Mouse (Mus musculus) G1E-ER4 (cell line): Measurements from ENCODE around the gene Tmem269. TPM values are rescaled to one million over a fixed set of nuclear protein-coding genes. Genes with fewer than 3 reads are reported as not detected.

Experiments used
- GATA1 ChIP-seq: IDR thresholded peaks from one replicate; pipeline ENCODE4 v1.8.0; 2012; ENCODE audit warnings: low read length, inconsistent platforms
- polyA plus RNA-seq: library from polyadenylated mRNA; stranded (reverse); fragments of >175 nt; gene quantifications from 2 replicates; pipeline ENCODE4 v1.2.3, GENCODE M21; 2012

The Tmem269 gene
- polyA plus RNA-seq = not detected in 2 replicates

DNA sequence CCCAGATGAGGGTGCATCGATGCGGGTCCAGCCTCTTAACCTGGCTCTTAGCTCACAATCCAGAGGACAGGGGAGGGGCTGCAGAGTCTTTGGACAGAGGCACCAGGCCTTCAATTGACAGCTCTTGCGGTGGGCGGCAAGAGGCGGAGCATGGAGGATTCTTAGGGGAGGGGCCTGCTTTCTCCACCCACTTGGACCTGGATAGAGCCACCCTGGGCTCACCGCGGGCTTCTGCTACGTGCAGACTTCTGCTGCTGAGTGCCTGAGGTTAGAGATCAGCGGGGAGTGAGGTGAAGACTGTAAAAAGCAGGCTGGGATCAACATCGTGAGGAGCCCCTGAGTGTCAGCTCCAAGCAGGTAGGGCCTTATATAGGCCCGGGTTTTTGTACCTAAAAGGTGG, at the start of gene Tmem269:
Gene Tmem269, minus strand, starts transcription at position 49 of the 400 bp plus-strand sequence.
- TF ChIP-seq GATA1 = no peak

DNA sequence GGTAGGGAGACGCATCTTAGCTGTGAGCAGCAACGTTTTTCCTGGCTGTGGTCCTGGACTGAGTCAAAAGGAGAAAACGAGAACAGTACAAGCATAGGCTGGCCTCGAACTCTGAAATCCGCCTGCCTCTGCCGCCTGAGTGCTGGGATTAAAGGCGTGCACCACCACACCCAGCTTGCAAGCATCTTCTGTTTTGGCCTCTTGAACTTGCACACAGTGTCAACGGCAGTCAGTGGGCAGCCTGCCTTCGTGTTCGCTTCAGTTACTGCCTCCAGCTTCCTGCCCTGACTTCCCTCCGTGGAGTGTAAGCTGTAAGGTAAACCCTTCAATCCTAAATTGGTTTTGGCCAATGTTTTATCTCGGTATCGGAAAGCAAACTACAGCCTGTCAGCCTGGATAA, 48.6 kb upstream of the Tmem269 start:
- TF ChIP-seq GATA1 = no peak

DNA sequence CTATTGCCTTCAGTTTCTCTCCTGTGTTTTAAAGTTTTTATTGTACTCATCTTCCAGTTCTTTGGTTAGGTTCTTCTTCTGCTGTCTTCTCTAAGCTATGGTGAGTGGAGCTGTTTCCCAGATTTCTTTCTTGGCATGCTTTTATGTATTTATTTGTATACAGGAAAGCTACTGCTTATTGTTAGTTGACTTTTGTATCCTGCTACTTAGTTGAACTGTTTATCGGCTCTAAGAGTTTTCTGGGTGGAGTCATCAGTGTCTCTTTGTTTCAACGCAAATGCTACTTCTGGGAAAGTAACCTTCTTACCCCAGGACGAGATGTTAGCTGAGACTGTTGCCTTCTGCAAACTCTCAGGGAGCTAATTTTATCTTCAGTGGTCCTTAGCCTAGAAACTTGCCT, 45.4 kb upstream of the Tmem269 start:
- no peak for TF ChIP-seq GATA1

DNA sequence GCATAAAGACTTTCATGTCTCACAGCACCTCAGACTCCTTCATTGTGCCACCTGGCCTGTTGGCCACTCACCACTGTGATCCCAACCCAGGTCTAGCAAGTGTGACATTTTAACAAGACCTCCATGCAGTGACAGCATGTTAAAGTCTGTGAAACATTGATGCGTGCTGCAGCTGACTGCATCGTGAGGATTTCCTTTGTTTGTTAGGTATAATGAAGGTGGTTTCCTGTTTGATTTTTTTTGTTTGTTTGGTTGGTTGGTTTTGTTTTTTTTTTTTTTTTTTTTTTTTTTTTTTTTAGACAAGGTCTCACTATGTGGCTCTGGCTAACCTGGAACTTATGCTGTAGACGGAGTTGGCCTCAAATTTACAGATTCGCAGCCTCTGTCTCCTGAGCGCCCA, 44.5 kb upstream of the Tmem269 start:
- no peak for TF ChIP-seq GATA1

DNA sequence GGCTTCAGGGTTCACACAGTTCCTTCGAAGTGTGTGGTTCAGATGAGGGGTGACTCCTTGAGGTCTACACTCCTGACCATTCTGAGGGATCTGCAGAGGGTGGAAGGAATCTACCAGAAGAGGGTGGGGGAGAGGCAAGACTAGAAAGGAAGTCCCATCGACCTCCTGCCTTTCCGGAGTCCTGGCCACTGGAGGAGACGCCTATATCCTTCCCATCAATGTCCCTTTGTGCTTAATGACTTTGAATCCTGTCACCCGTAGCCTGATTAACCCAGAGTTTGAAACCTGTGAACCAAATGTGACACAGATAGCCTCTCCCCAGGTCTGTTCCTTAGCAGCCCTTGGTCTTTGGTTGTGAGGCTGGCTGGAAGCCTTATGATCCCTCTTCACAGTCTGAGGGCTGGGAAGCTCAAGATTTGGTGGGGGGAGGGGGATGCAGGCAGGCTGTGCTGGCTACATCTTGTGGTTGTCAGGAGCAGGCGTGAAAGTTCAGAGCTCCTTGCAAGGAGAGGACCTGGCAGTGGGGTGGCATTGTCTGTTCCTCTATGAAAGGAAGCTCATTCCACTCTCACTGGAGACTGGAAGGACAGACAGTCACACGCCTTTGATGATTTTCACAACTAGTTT, 43.2 kb upstream of the Tmem269 start:
- no peak for TF ChIP-seq GATA1

DNA sequence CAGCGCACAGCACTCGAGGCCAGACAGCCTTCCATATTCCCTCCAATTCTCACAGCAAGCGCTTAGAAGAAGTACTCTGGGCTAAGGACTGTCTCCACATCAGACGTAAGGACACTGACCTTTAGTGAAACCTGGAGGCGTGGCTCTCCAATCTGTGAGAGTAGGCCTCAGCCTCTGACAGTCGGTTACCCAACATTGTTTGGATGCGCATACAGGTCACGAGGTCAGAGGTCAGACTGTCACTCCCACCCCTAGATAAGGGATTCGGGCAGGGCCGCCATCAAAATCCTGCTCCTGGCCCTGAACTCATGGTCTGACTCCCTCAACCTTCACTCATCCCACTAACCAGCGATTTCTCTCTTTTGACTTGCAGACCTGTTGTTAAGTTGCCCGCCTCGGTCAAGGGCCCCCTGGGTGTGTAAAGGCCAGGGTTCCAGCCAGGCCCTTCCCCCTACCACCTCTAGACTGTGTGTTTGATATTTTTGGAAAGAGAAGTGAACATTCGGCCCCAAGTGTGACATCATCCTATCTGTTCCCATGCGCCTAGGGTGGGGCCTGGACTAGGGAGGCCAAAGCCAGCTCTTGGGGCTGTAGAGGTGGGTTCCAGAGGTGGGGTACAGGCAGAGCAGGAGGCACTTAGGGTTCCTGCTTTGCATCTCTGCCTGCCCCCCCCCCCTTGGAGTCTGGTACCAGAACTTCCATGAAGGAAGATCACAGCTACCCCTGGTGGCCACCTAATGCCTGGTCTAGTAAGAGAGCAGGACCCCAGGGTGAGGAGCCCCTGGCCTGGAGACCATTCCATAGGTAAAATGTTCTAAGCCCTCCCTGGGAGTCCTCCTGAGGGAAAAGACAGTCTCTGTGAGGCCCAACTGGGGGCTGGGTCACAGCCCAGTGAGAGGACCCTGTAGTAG, 41.6 kb upstream of the Tmem269 start:
- no peak for TF ChIP-seq GATA1

DNA sequence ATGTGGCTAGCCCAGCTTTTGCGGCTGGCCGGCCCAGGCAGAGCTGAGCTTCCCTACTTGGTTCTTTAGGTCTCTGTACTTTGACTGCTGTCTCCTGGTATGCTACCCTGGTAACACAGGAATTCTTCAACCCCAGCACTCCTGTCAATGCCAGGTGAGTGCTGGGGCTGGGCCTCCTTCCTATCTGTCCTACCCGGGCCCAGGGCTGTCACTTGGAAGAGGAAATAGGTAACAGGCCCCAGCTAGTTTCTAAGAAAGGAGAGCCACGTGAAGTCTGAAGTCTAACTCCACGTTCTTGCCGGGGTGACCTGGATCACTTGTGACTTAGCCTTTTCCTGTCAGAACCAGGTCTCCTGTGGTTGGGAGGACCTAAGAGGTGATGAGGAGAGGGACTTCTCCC, 39.1 kb upstream of the Tmem269 start:
- TF ChIP-seq GATA1 = no peak

GRCm38 (mm10) chr4:119255351-119255750, 37.3 kb upstream of the Tmem269 start, which contains the start of gene Cldn19:
Gene Cldn19, plus strand, starts transcription at chr4:119255414.
- no peak for TF ChIP-seq GATA1

- no peak for TF ChIP-seq GATA1
Observed at GRCm38 (mm10) chr4:119254012-119254618, 36.1 kb upstream of the Tmem269 start.

- TF ChIP-seq GATA1 = no peak
Observed at GRCm38 (mm10) chr4:119252025-119252808, 34.2 kb upstream of the Tmem269 start.

GRCm38 (mm10) chr4:119248407-119248965, 30.5 kb upstream of the Tmem269 start:
- no peak for TF ChIP-seq GATA1

DNA sequence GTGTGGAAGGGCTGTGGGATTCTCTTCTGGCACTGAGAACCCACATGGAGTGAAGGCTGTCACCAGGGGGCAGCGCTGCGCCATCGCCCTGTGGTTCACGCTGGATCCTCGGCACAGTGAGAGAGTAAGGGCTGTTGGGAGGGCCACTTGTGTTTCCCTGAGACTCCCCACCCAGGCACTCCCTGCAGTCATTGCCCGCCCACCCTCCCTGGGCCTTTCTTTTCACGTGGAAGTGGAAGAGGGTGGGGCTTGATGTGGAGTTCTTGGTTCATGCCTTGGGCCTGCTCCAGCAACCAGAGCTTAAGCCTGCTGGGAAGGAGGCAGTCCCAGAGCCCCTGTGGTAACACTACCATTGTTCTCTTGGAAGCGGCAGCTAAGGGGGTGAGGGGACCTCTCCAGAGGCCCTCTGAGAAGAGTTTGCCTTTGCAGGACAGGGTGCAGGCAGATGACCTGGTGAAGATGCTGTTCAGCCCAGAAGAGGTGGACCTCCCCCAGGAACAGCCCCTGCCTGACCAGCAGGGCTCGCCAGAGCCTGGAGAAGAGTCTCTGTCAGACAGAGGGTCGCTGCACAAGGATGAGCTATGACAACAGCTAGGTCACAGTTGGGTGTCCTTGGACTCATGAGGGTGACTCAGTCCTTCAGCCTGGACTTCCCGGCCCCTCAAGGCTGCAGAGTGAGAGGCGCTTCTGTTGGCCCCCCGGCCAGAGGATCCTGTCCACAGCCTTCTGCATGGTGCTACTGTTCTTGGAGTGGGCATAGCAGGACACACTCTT, 29.6 kb upstream of the Tmem269 start:
- no peak for TF ChIP-seq GATA1

DNA sequence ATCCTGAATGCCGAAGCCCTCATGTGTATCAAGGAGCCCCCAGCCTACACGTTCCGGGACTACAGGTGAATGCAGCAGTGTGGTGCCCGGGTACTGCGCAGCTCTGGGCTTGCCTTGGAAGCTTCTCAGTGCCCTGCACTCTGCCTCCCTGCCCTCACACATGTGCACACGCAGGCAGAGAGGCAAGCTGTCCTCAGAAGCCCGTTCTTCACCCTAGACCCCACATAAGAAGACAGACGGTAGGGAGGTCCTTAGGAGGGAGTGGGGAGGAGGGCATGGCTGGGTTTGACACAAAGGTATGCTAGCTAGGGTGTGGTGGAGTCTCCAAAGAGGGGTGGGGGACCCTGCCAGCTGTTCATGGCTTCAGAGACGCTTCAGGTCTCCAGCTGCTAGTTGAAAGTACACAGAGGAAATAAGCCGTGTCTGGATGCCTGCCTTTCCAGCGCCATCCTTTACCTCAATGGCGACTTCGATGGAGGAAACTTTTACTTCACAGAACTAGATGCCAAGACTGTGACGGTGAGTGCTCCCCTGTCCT, 28.7 kb upstream of the Tmem269 start:
- no peak for TF ChIP-seq GATA1

GRCm38 (mm10) chr4:119245961-119246360, 27.9 kb upstream of the Tmem269 start:
- no peak for TF ChIP-seq GATA1

GRCm38 (mm10) chr4:119245556-119245955, 27.5 kb upstream of the Tmem269 start:
- TF ChIP-seq GATA1 = no peak
